Mouse (Mus musculus) ES-E14 (cell line): Measurements from ENCODE around the gene Lsm2. TPM values are rescaled to one million over a fixed set of nuclear protein-coding genes. Genes with fewer than 3 reads are reported as not detected.
A peak's percentile ranks its signal among the peaks of the same experiment; 100 is the strongest.
"Not testable (repeated sequence)": the region's sequence is repeated elsewhere in the genome, so short reads cannot be mapped to it uniquely, and the experiment has no call there.

ENCODE experiments used
- DNase-seq: peaks from one replicate; pipeline ENCODE4 v3.0.0-alpha.2; 2013; ENCODE audit warnings: low read depth, low spot score
- H3K27ac ChIP-seq: 2 replicates; pipeline ENCODE4 v1.5.1; 2012; ENCODE audit warnings: low read depth, mild to moderate bottlenecking, low read length, moderate library complexity, mixed read lengths; ENCODE audit not compliant: poor library complexity, insufficient read depth, severe bottlenecking
- H3K36me3 ChIP-seq: 2 replicates; pipeline ENCODE4 v1.6.1; 2012; ENCODE audit warnings: mild to moderate bottlenecking, low read length, moderate library complexity, mixed read lengths; ENCODE audit not compliant: control insufficient read depth, poor library complexity, insufficient read depth, severe bottlenecking
- H3K4me1 ChIP-seq, 2 experiments: fragments of 150-350 bp in 1 of 2; sonication (generic) in 1 of 2; 2 replicates each; pipeline ENCODE4 v1.6.1; 2012; ENCODE audit warnings: low read length in 2 of 2, mild to moderate bottlenecking in 1 of 2, mixed read lengths in 1 of 2; ENCODE audit not compliant: control insufficient read depth in 2 of 2, insufficient read depth in 2 of 2, poor library complexity in 1 of 2
- H3K4me3 ChIP-seq, 2 experiments: fragments of 150-350 bp in 1 of 2; sonication (generic) in 1 of 2; 2 replicates each; pipeline ENCODE4 v1.5.1; 2012; ENCODE audit warnings: low read length in 2 of 2, low read depth in 1 of 2, mild to moderate bottlenecking in 1 of 2, mixed read lengths in 1 of 2; ENCODE audit not compliant: insufficient read depth in 1 of 2, poor library complexity in 1 of 2, severe bottlenecking in 1 of 2
- H3K9ac ChIP-seq: 2 replicates; pipeline ENCODE4 v1.6.1; 2012; ENCODE audit warnings: low read depth, mild to moderate bottlenecking, low read length, mixed read lengths; ENCODE audit not compliant: poor library complexity, insufficient read depth, severe bottlenecking
- H3K9me3 ChIP-seq: fragments of 150-350 bp; sonication (generic); 2 replicates; pipeline ENCODE4 v1.6.1; 2012; ENCODE audit warnings: low read depth, mild to moderate bottlenecking, low read length; ENCODE audit not compliant: control insufficient read depth, insufficient read depth
- CHD2 ChIP-seq: IDR thresholded peaks from 2 replicates; pipeline ENCODE4 v1.6.1; 2014; ENCODE audit warnings: mild to moderate bottlenecking, low read depth, low read length, inconsistent platforms
- HCFC1 ChIP-seq: IDR thresholded peaks from 2 replicates; pipeline ENCODE4 v1.6.1; 2012; ENCODE audit warnings: low read length, inconsistent platforms, borderline replicate concordance; ENCODE audit not compliant: insufficient read depth
- MAFK ChIP-seq: IDR thresholded peaks from 2 replicates; pipeline ENCODE4 v1.6.1; 2014; ENCODE audit warnings: mild to moderate bottlenecking, low read depth, low read length, inconsistent platforms; ENCODE audit not compliant: insufficient read depth
- ZC3H11A ChIP-seq: IDR thresholded peaks from 2 replicates; pipeline ENCODE4 v1.6.1; 2012; ENCODE audit warnings: low read depth, mild to moderate bottlenecking, inconsistent platforms, low read length, borderline replicate concordance
- ZNF384 ChIP-seq: IDR thresholded peaks from 2 replicates; pipeline ENCODE4 v1.6.1; 2012; ENCODE audit warnings: low read depth, low read length, inconsistent platforms
- in situ Hi-C, 2 experiments: fragments of 600-800 bp; cut with MboI; formaldehyde crosslinking; loops; one replicate each; pipeline ENCODE4 v1.15.1; 2025; ENCODE audit warnings: low sequenced_read_pairs in 2 of 2, inconsistent platforms in 1 of 2; ENCODE audit not compliant: unreplicated experiment in 2 of 2
- total RNA-seq: library from RNA; depleted of rRNA; stranded (reverse); fragments of 300-350 nt; gene quantifications from 2 replicates; pipeline ENCODE4 v1.2.3, GENCODE M21; 2012

The Lsm2 gene
- total RNA-seq, 1 experiment: 64.4 TPM

- Histone ChIP-seq H3K9me3 (no peaks in the 10 kb centered on the region), H3K4me3 (no peak overlapping the region), H3K9ac (no peak overlapping the region), H3K27ac (no peak overlapping the region), H3K36me3 (peaks cover 10% of the 10 kb centered on the region), H3K4me1 (peaks cover 4 to 11% of the 10 kb centered on the region in 2 experiments; a peak in 3 of 4 replicates)
- in situ Hi-C loops: no loop called here
- TF ChIP-seq ZNF384 (no peak), CHD2 (no peak), MAFK (no peak), HCFC1 (no peak), ZC3H11A (no peak)
- DNase-seq: no peak
These were observed 14.9 kb downstream of the Lsm2 start for GRCm38 (mm10) chr17:34996411-34997141.

DNA sequence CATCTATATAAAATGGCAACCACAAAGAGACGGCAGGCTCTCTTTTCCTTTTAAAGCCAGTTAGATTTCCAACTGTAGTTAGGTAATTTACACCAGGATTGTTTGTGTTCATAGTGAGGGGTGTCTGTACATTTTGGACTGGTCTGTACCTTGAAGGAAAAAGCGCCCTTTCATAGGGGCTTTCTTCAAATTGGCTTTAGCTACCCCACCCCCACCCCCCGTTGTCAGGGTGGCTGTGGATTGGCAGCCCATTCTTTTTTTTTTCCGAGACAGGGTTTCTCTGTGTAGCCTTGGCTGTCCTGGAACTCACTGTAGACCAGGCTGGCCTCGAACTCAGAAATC lies 15.5 kb downstream of the Lsm2 start:
- no peak overlapping the region for H3K9ac ChIP-seq
- H3K4me1 ChIP-seq: peaks cover 5 to 11% of the 10 kb centered on the region in 2 experiments; a peak in 3 of 4 replicates
- no peaks in the 10 kb centered on the region for H3K9me3 ChIP-seq
- no peak overlapping the region for H3K4me3 ChIP-seq
- peaks cover 10% of the 10 kb centered on the region for H3K36me3 ChIP-seq
- in situ Hi-C loops: no loop called here
- no peak for DNase-seq
- TF ChIP-seq ZNF384 (no peak), HCFC1 (no peak), ZC3H11A (no peak), CHD2 (no peak)
- H3K27ac ChIP-seq: no peak overlapping the region

DNA sequence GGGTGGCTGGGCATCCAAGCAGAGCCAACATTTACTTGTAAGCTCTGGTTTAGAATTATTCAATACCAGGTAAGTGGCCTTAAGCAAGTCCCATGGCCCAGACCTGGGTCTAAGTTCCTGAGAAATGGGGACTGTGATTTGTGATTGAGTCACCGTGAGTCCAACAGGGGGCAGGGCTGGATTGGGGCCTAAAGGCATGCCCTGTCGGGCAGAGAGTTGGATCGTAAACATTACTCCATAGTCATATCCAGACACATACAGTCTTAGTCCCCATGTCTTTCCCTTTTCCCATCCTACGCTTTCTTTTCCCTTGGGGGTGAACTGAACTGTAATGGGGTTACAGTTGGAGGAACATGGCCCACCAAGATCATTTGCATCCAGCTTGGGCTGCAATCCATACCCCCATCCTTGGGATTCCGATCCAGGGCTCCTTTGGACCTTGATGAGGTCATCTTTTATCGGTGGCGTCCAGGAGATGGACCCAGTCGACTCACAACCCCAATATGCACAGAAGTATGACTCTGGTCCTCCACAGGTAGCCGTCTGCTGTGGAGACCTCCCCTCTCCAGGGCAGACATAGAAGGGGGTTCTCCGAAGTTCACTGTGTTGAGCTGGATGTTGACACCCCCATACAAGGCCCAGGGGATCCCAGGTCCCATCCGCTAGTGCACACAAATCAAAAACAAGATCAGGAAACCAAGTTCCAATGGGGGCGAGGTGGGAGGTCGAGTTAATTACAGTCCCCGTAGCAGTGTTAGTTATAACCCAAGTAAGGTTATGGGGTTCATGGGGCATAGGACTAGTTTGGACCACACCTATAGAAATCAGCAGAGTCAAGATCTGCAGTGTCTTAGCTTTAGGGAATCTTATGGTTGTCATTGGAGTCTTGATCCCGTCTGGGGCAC lies 17.1 kb downstream of the Lsm2 start:
- H3K36me3 ChIP-seq: peaks cover 12% of the 10 kb centered on the region
- in situ Hi-C loops: no loop called here
- H3K9ac ChIP-seq: peak overlapping the region; percentile 86
- no peak for TF ChIP-seq ZNF384
- TF ChIP-seq MAFK: no peak
- TF ChIP-seq HCFC1: no peak
- no peak for TF ChIP-seq ZC3H11A
- no peak for TF ChIP-seq CHD2
- peaks cover 13 to 18% of the 10 kb centered on the region in 2 experiments for H3K4me1 ChIP-seq
- no peak for DNase-seq
- no peaks in the 10 kb centered on the region for H3K9me3 ChIP-seq
- H3K4me3 ChIP-seq: peak overlapping the region; percentile 58 to 68; a peak in 3 of 4 replicates
- 0 out of 2 replicates have a peak overlapping the region, but pooled peaks have one; percentile 8 for H3K27ac ChIP-seq

GRCm38 (mm10) chr17:34999871-35000716 lies 18.4 kb downstream of the Lsm2 start:
- Histone ChIP-seq H3K4me1 (peaks cover 13 to 22% of the 10 kb centered on the region in 2 experiments), H3K27ac (peak overlapping the region; percentile 85), H3K4me3 (peak overlapping the region; percentile 69 to 80), H3K36me3 (peaks cover 24% of the 10 kb centered on the region), H3K9ac (peak overlapping the region; percentile 93)
- not testable (repeated sequence) for H3K9me3 ChIP-seq, DNase-seq
- in situ Hi-C loops: loop anchor here in 1 of 2 experiments (25.0 kb wide), 1 partner anchor 112 kb away; the partner anchor contains the start of genes Csnk2b, Gpank1, Ly6g5b and Ly6g5c
